Mouse (Mus musculus) bone marrow, adult 2 months (tissue): Measurements from ENCODE around the gene Wrap53. TPM values are rescaled to one million over a fixed set of nuclear protein-coding genes. Genes with fewer than 3 reads are reported as not detected.

Experiments used
- H3K27ac ChIP-seq: fragments of 200-500 bp; 2 replicates; pipeline ENCODE4 v1.5.1; 2012; ENCODE audit warnings: low read depth, mild to moderate bottlenecking, control low read depth, inconsistent platforms, low read length; ENCODE audit not compliant: control insufficient read depth, poor library complexity, insufficient read depth
- H3K4me1 ChIP-seq: fragments of 200-500 bp; 2 replicates; pipeline ENCODE4 v1.6.1; 2011; ENCODE audit warnings: low read length; ENCODE audit not compliant: control insufficient read depth, insufficient read depth
- H3K4me3 ChIP-seq: fragments of 200-500 bp; replicated peaks from 2 replicates; pipeline ENCODE3; 2011; ENCODE audit warnings: mild to moderate bottlenecking, low read depth, low read length, control low read depth; ENCODE audit not compliant: control insufficient read depth
- CTCF ChIP-seq: fragments of 200-500 bp; IDR thresholded peaks from 2 replicates; pipeline ENCODE4 v1.5.1; 2011; ENCODE audit warnings: low read length, control low read depth; ENCODE audit not compliant: control insufficient read depth, insufficient read depth
- POLR2A ChIP-seq: fragments of 200-500 bp; IDR thresholded peaks from 2 replicates; pipeline ENCODE4 v1.6.1; 2011; ENCODE audit warnings: low read depth, mild to moderate bottlenecking, control low read depth, low read length, borderline replicate concordance; ENCODE audit not compliant: control insufficient read depth
- WGBS: fragments of 180-500 bp; shearing (Covaris S2); methylation state at CpG from one replicate; pipeline ENCODE4 v1.1.7; 2018; 5-methylcytosine and 5-hydroxymethylcytosine counted together
- polyA plus RNA-seq: library from polyadenylated mRNA; stranded (reverse); fragments of >200 nt; gene quantifications from 2 replicates; pipeline ENCODE4 v1.2.4, GENCODE M21; 2011; ENCODE audit warnings: low replicate concordance; ENCODE audit not compliant: missing spikeins, insufficient read depth, insufficient read length

The Wrap53 gene
- polyA plus RNA-seq, 1 experiment = 36.2 TPM

DNA sequence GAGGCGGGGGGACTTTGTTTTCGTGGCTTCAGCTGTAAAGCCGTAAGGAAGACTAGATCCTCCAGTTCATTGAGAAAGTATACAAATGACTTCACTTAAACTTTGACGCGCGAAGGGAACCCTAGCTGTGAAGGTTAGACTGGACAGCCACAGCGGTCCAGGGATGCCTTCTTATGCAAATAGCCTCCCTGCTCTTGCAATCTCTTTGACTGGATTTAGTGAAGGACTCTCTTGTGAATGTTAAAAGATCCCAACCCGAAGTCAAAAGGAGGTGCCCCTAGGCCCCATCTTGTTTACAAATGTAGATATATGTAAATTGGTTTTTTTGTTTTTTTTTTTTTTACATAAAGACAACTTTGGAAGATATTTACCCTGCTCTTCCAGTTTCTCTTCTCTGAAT is 1.8 kb upstream of the Wrap53 start:
- WGBS = 3% methylated on average over 8 of the region's 8 CpGs
- H3K4me3 ChIP-seq = peak overlapping the region; percentile 90
- H3K27ac ChIP-seq = peak overlapping the region; percentile 92; the same call in 1 of the 2 replicates
- no peak for TF ChIP-seq POLR2A
- peaks cover 5% of the 10 kb centered on the region for H3K4me1 ChIP-seq

DNA sequence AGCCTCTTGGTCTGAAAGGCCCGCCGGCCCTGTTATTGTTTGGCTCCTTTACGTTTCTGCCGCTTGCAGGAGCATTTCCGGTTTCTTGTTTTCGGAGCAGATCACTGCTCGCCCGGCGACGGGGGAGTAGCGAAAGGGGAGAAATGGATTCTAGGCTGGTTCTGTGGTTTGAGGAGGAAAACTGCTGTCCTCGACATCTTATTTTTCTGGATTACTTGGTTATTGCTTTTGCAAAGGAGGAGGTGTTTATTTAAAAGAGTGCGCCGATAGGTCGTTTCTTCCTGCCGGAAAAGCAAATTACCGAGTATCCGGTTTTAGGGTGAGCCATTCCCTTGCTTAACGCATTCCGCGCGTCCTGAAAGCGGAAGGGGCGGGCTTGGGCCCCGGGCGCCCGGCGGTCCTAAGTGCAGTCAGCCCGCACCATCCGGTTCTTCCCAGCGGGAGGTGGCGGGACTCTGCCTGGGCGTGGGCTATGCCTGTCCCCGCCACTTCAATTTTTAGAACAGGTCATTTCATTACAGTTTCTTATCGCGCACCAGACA is 1.2 kb upstream of the Wrap53 start:
- H3K27ac ChIP-seq = peak overlapping the region; percentile 92
- WGBS = under 1% methylated on average over 36 of the region's 36 CpGs
- TF ChIP-seq POLR2A (peak; percentile 78; the same call in 1 of the 2 replicates), CTCF (no peak)
- peaks cover 5% of the 10 kb centered on the region for H3K4me1 ChIP-seq
- H3K4me3 ChIP-seq = peak overlapping the region; percentile 90

DNA sequence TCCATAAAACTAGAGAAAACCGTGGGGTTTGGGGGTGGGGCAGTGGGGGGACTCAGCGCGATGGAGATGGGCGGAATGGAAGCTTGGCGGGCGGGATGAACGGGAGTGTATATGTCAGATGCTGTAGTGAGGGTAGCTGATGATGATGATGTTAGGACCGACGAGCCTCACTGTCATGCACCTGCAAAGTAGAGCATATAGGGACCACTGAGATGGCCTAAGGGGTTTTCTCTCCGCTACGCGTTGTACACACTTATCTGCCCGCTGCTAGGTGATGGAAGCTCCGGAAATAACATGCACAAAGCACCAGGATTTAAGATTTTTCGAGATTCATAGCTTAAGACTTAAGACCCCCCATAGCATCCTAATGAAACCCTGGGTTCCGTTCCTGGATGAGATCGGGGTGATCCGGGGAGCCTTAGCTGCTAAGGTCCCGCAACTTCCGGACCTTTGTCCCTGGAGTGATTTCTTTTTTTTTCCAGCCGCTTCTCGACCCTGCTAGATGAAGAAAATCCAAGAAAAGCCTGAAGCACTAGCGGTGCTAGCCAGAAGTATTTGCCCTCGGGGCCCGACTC is 604 bp upstream of the Wrap53 start:
- WGBS = under 1% methylated on average over 25 of the region's 25 CpGs
- Histone ChIP-seq H3K4me3 (peak overlapping the region; percentile 90), H3K27ac (peak overlapping the region; percentile 92), H3K4me1 (peaks cover 4% of the 10 kb centered on the region)
- 0 out of 2 replicates have a peak, but pooled peaks have one; percentile 21 for TF ChIP-seq POLR2A
- no peak for TF ChIP-seq CTCF

DNA sequence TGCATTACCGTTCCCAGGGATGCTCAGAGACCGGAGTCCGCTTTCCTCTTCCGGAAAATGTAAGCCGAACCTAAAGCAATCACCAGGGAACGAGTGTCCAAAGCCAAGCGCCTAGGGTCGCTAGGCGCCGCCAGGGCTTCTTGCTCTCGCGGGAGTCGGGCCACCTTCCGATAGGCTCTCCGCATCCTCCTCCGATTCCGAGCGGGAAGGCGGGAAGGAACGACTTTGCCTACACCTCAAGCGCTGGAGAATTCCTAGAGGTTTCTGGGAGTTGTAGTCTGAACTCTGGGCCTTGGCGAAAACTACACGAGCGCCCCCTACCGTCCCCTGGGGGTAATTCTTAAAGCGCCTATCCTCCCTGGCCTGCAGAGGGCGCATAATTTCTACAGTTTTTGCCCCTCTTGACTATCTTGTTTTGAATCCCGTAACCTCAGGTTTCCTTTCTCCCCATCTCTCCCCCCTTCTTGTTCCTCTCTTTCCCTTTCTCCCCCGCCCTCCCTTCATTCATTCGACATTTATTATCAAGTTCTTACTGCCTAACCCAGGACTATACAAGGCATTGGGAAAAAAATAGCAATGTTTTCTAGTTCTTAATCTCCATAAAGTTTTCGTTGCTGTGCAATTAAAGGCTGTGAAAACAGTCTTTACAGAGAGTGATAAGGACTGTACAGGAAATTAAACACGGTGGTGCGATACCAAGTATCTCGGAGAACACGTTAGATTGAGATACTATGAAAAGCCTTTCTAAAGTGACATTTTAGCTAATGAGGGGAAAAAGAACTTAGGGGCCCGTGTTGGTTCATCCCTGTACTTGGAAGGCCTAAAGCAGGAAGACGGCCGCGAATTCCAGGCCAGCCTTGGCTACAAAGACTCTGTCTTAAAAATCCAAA is 682 bp downstream of the Wrap53 start:
- H3K4me3 ChIP-seq = peak overlapping the region; percentile 93
- H3K27ac ChIP-seq = peak overlapping the region; percentile 67
- peaks cover 1% of the 10 kb centered on the region for H3K4me1 ChIP-seq
- WGBS = under 1% methylated on average over 39 of the region's 39 CpGs
- TF ChIP-seq POLR2A = peak; percentile 70; the same call in 1 of the 2 replicates
- peak; percentile 97 for TF ChIP-seq CTCF

DNA sequence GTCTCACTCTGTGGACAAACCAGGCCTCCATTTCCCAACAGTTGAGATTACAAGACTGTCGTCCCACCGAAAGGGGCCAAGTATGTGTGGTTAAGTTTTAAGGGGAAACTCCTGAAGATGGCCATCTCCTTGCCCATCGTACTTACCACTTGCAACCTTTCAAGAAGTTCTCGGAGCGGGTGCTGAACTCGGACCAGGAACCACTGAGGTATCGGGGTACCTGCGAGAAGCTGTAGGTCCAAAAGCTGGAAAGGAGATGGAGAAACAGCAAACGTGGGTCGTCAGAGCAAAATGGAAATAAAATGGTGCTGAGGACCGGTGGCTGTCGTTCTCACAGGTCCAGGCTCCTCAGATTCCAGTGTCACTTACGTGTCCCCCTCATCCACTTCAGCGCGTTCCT is 1.8 kb downstream of the Wrap53 start:
- 9% methylated on average over 15 of the region's 15 CpGs for WGBS
- no peak for TF ChIP-seq POLR2A
- TF ChIP-seq CTCF = no peak
- Histone ChIP-seq H3K4me1 (peaks cover 1% of the 10 kb centered on the region), H3K4me3 (peak overlapping the region; percentile 93), H3K27ac (no peak overlapping the region)

DNA sequence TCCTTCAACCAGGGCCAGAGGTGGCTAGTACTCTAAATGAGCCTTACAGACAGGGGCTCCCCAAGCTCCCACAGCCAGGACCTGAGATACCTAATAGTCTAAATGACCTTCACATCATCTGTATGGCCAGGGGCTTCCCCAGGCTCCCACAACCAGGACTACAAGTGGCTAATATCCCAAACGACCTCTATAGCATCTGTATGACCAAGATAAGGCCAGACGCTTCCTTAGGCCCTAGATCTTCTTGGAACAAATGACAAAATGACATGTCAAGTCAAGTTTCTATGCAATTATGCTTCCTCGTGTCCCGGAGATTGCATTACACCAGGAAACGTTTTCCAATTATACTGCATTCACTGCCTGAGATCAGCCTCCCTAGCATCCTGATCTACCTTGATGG is 3.7 kb downstream of the Wrap53 start:
- Histone ChIP-seq H3K4me1 (peaks cover 1% of the 10 kb centered on the region), H3K4me3 (no peak overlapping the region), H3K27ac (no peak overlapping the region)
- 53% methylated on average over 5 of the region's 5 CpGs for WGBS
- no peak for TF ChIP-seq CTCF
- TF ChIP-seq POLR2A = no peak

DNA sequence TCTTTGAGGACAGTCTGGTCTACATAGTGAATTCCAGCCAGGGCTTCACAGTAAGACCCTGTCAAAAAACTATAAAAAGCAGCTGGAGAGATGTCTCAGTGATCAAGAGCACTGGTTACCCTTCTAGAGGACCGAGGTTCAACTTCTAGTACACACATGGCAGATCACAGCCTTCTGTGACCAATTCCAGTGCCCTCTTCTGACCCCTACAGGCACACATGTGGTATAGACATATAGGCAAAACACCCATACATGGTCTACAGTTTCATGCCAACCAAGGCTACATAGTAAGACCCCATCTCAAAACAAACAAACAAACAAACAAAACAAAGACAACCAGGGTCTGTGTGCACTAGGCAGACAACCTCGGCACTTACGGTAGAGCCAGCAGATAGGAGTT is 4.8 kb downstream of the Wrap53 start:
- no peak overlapping the region for H3K4me3 ChIP-seq
- H3K27ac ChIP-seq = no peak overlapping the region
- TF ChIP-seq POLR2A (no peak), CTCF (peak; percentile 42)
- 58% methylated on average over 3 of the region's 3 CpGs for WGBS
- peaks cover 1% of the 10 kb centered on the region for H3K4me1 ChIP-seq

DNA sequence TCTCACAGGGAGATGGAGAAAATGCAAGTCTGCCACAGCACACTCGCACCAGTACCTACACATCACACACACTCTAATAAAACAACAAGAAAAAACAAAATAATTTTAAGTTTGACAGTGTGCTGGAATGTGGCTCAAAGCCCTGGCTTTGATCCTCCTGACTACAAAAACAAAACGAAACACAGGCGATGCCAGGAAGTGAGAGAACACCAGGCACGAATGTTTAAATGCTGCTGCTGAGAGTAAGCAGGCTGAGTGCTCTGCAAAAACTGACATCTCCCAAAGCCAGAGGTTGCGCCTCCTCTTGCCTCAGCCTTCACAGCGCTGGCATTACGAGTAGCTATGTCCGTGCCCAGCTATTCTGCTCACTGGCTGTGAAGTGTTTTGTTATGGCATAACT is 14.9 kb downstream of the Wrap53 start:
- Histone ChIP-seq H3K27ac (no peak overlapping the region), H3K4me3 (no peak overlapping the region), H3K4me1 (no peaks in the 10 kb centered on the region)
- 93% methylated on average over 8 of the region's 8 CpGs for WGBS
- no peak for TF ChIP-seq CTCF
- no peak for TF ChIP-seq POLR2A
